Mouse (Mus musculus) urinary bladder, postnatal 14 days (tissue): ENCODE measurements around the gene Tomm5.
"Not testable (repeated sequence)": the region's sequence is repeated elsewhere in the genome, so short reads cannot be mapped to it uniquely, and the experiment has no call there.

Experiments
- DNase-seq: peaks from one replicate; pipeline ENCODE4 v3.0.0; 2021; ENCODE audit warnings: low spot score

Tomm5 gene

GRCm38 (mm10) chr4:45107601-45108277 is at the start of gene Tomm5:
Tomm5 (minus strand) TSS chr4:45108114.
- peak; percentile 90 for DNase-seq

GRCm38 (mm10) chr4:45156433-45156832 is 48.5 kb upstream of the Tomm5 start:
- no peak for DNase-seq

- no peak for DNase-seq
Measured at GRCm38 (mm10) chr4:45143005-45143404, 35.1 kb upstream of the Tomm5 start.

GRCm38 (mm10) chr4:45142411-45142810 is 34.5 kb upstream of the Tomm5 start:
- no peak for DNase-seq

GRCm38 (mm10) chr4:45141835-45142234 is 33.9 kb upstream of the Tomm5 start:
- no peak for DNase-seq

GRCm38 (mm10) chr4:45137636-45138035 is 29.7 kb upstream of the Tomm5 start:
- no peak for DNase-seq

GRCm38 (mm10) chr4:45134471-45134870 is 26.6 kb upstream of the Tomm5 start:
- no peak for DNase-seq

GRCm38 (mm10) chr4:45131021-45131420 is 23.1 kb upstream of the Tomm5 start:
- DNase-seq = no peak

GRCm38 (mm10) chr4:45121311-45121710 is 13.4 kb upstream of the Tomm5 start:
- DNase-seq = no peak

- no peak for DNase-seq
Measured at GRCm38 (mm10) chr4:45108456-45109110, 669 bp upstream of the Tomm5 start.

GRCm38 (mm10) chr4:45107066-45107465 is 848 bp downstream of the Tomm5 start:
- no peak for DNase-seq

- no peak for DNase-seq
Measured at GRCm38 (mm10) chr4:45106409-45106808, 1.5 kb downstream of the Tomm5 start.

GRCm38 (mm10) chr4:45097198-45097872 is 10.6 kb downstream of the Tomm5 start:
- DNase-seq = peak; percentile 62

GRCm38 (mm10) chr4:45084895-45085290 is 23.0 kb downstream of the Tomm5 start:
- DNase-seq = no peak

- DNase-seq = peak; percentile 95
Measured at GRCm38 (mm10) chr4:45084021-45084894, 23.7 kb downstream of the Tomm5 start, which contains the start of gene Fbxo10. Fbxo10 (minus strand) TSS chr4:45084604.

GRCm38 (mm10) chr4:45083487-45083886 is 24.4 kb downstream of the Tomm5 start:
- DNase-seq = no peak

GRCm38 (mm10) chr4:45082951-45083350 is 25.0 kb downstream of the Tomm5 start:
- DNase-seq = no peak

GRCm38 (mm10) chr4:45081041-45081440 is 26.9 kb downstream of the Tomm5 start:
- not testable (repeated sequence) for DNase-seq

- no peak for DNase-seq
Measured at GRCm38 (mm10) chr4:45073544-45073943, 34.4 kb downstream of the Tomm5 start.

- no peak for DNase-seq
Measured at GRCm38 (mm10) chr4:45072261-45072973, 35.5 kb downstream of the Tomm5 start.

GRCm38 (mm10) chr4:45067742-45068141 is 40.2 kb downstream of the Tomm5 start:
- DNase-seq = no peak
